ENCODE assay signal across 9 mouse cellular contexts in genomic region chr4:123323534-123323933, GRCm38 (mm10). TPM values are rescaled to one million over a fixed set of nuclear protein-coding genes. Genes with fewer than 3 reads are reported as not detected.
A peak's percentile ranks its signal among the peaks of the same experiment; 100 is the strongest.
DNase-seq lines count a peak whose midpoint lies in the region; ATAC-seq lines count a peak whose summit lies in the region.
"Had no signal": no experiment of that assay in that cellular context is flagged by ENCODE, and none has a peak within 500 bp of the region (broad histone marks: within the 10 kb centered on the region; RNA-seq: fewer than 3 reads in every experiment).

TSS of gene Oxct2a (minus strand) at chr4:123323634.

- WGBS in lung, embryonic 16.5 days: 13% methylated on average over 13 of the region's 13 CpGs
- WGBS in forebrain, embryonic 15.5 days: 16% methylated on average over 13 of the region's 13 CpGs
- 8% methylated on average over 13 of the region's 13 CpGs for WGBS in limb, embryonic 13.5 days
- 17% methylated on average over 13 of the region's 13 CpGs for WGBS in stomach, embryonic 15.5 days

- H3K27me3 ChIP-seq in lung, embryonic 16.5 days (ENCODE audit: control insufficient read depth, insufficient read depth, low read depth, low read length): peaks cover 5% of the 10 kb centered on the region
- peaks cover 13% of the 10 kb centered on the region; the same call in 1 of the 2 replicates for H3K27me3 ChIP-seq in forebrain, embryonic 15.5 days
- H3K27me3 ChIP-seq in limb, embryonic 13.5 days: peaks cover 34% of the 10 kb centered on the region
- H3K27me3 ChIP-seq in stomach, embryonic 15.5 days (replicated peaks): peaks cover 12% of the 10 kb centered on the region

- no peak within 1 kb of the TSS for H3K9ac ChIP-seq in lung, embryonic 16.5 days (ENCODE audit: low read length)
- H3K9ac ChIP-seq in forebrain, embryonic 15.5 days (replicated peaks): no peak within 1 kb of the TSS
- no peak within 1 kb of the TSS for H3K9ac ChIP-seq in limb, embryonic 13.5 days
- H3K9ac ChIP-seq in stomach, embryonic 15.5 days: no peak within 1 kb of the TSS

- DNase-seq in lung, adult 18-20 months: no peak
- DNase-seq in adrenal gland, postnatal 25 days: no peak
- DNase-seq in spleen, postnatal 4 days (ENCODE audit: low spot score in 2 of 2): no peak

- H3K4me3 ChIP-seq in lung, embryonic 16.5 days (ENCODE audit: low read length): peak within 1 kb of the TSS; percentile 24
- peak within 1 kb of the TSS; percentile 27 for H3K4me3 ChIP-seq in forebrain, embryonic 15.5 days
- H3K4me3 ChIP-seq in limb, embryonic 13.5 days: peak within 1 kb of the TSS; percentile 35
- H3K4me3 ChIP-seq in stomach, embryonic 15.5 days (replicated peaks): peak within 1 kb of the TSS; percentile 16; the same call in 1 of the 2 replicates

- H3K9me3 ChIP-seq in lung, embryonic 16.5 days (ENCODE audit: control insufficient read depth, low read length): no peaks in the 10 kb centered on the region
- H3K9me3 ChIP-seq in forebrain, embryonic 15.5 days: no peaks in the 10 kb centered on the region
- H3K9me3 ChIP-seq in limb, embryonic 13.5 days: no peaks in the 10 kb centered on the region
- no peaks in the 10 kb centered on the region for H3K9me3 ChIP-seq in stomach, embryonic 15.5 days

- no peaks in the 10 kb centered on the region for H3K36me3 ChIP-seq in lung, embryonic 16.5 days (ENCODE audit: control insufficient read depth, insufficient read depth, low read length)
- H3K36me3 ChIP-seq in forebrain, embryonic 15.5 days: no peaks in the 10 kb centered on the region
- no peaks in the 10 kb centered on the region for H3K36me3 ChIP-seq in limb, embryonic 13.5 days
- H3K36me3 ChIP-seq in stomach, embryonic 15.5 days: no peaks in the 10 kb centered on the region

- no peak within 1 kb of the TSS for H3K27ac ChIP-seq in lung, embryonic 16.5 days (ENCODE audit: low read length)
- no peak within 1 kb of the TSS for H3K27ac ChIP-seq in forebrain, embryonic 15.5 days (replicated peaks)
- no peak within 1 kb of the TSS for H3K27ac ChIP-seq in limb, embryonic 13.5 days
- no peak within 1 kb of the TSS for H3K27ac ChIP-seq in stomach, embryonic 15.5 days

- H3K4me2 ChIP-seq in lung, embryonic 16.5 days (ENCODE audit: low read depth, low read length): peak within 1 kb of the TSS; percentile 48
- H3K4me2 ChIP-seq in forebrain, embryonic 15.5 days (replicated peaks): peak within 1 kb of the TSS; percentile 37
- H3K4me2 ChIP-seq in limb, embryonic 13.5 days (replicated peaks): peak within 1 kb of the TSS; percentile 60
- peak within 1 kb of the TSS; percentile 49 for H3K4me2 ChIP-seq in stomach, embryonic 15.5 days

- H3K4me1 ChIP-seq in lung, embryonic 16.5 days (replicated peaks; ENCODE audit: control insufficient read depth, insufficient read depth, low read length): no peaks in the 10 kb centered on the region
- H3K4me1 ChIP-seq in forebrain, embryonic 15.5 days: no peaks in the 10 kb centered on the region
- no peaks in the 10 kb centered on the region for H3K4me1 ChIP-seq in limb, embryonic 13.5 days
- no peaks in the 10 kb centered on the region for H3K4me1 ChIP-seq in stomach, embryonic 15.5 days

- no peak for ATAC-seq in lung, embryonic 16.5 days (ENCODE audit: low read depth)
- no peak for ATAC-seq in forebrain, embryonic 15.5 days (replicated peaks)
- no peak for ATAC-seq in limb, embryonic 13.5 days (ENCODE audit: low FRiP score, low read depth)
- no peak for ATAC-seq in stomach, embryonic 15.5 days (ENCODE audit: insufficient read depth, low FRiP score, low read depth)
- ATAC-seq: activated CD4-positive, CD25-positive, alpha-beta regulatory T cell, adult 4 months had no signal

RNA-seq across cellular contexts. Expression of gene Oxct2a, which starts in this region (rescaled TPM):
- polyA plus RNA-seq in lung, embryonic 16.5 days (2015; fragmentation: Nextera tagmentation; extraction: Ambion mirVana): 0.11 TPM in 1 of 2 replicates, not detected in the other
- polyA plus RNA-seq in forebrain, embryonic 15.5 days (2015; fragmentation: Nextera tagmentation; extraction: Ambion mirVana): not detected in 2 replicates
- not detected in 2 replicates for polyA plus RNA-seq in limb, embryonic 13.5 days (2015; fragmentation: Nextera tagmentation; extraction: Ambion mirVana)
- not detected in 2 replicates for polyA plus RNA-seq in stomach, embryonic 15.5 days (2015; fragmentation: Nextera tagmentation; extraction: Ambion mirVana)
- total RNA-seq in adrenal gland, postnatal 25 days (2021): not detected in 2 replicates
- total RNA-seq: left cerebral cortex, postnatal 25 days had no signal
- polyA plus RNA-seq: activated CD4-positive, CD25-positive, alpha-beta regulatory T cell, adult 4 months had no signal
